Mouse (Mus musculus) testis, adult 2 months (tissue): ENCODE results near the gene Cbs. TPM values are rescaled to one million over a fixed set of nuclear protein-coding genes. Genes with fewer than 3 reads are reported as not detected.

Experiments
- H3K27ac ChIP-seq: fragments of 200-500 bp; 2 replicates; pipeline ENCODE4 v1.5.1; 2012; ENCODE audit warnings: low read depth, low read length; ENCODE audit not compliant: control insufficient read depth, insufficient read depth
- H3K27me3 ChIP-seq: fragments of 200-500 bp; 2 replicates; pipeline ENCODE4 v1.6.1; 2012; ENCODE audit warnings: mild to moderate bottlenecking, low read length, moderate library complexity; ENCODE audit not compliant: control insufficient read depth, insufficient read depth
- H3K36me3 ChIP-seq: fragments of 200-500 bp; 2 replicates; pipeline ENCODE4 v1.6.1; 2012; ENCODE audit warnings: mild to moderate bottlenecking, low read length; ENCODE audit not compliant: control insufficient read depth, insufficient read depth
- H3K4me1 ChIP-seq: fragments of 200-500 bp; 2 replicates; pipeline ENCODE4 v1.6.1; 2012; ENCODE audit warnings: low read length; ENCODE audit not compliant: control insufficient read depth, insufficient read depth
- H3K4me3 ChIP-seq: fragments of 200-500 bp; 2 replicates; pipeline ENCODE4 v1.5.1; 2012; ENCODE audit warnings: low read depth, mild to moderate bottlenecking, low read length, moderate library complexity, mixed read lengths; ENCODE audit not compliant: control insufficient read depth
- CTCF ChIP-seq: fragments of 200-500 bp; IDR thresholded peaks from 2 replicates; pipeline ENCODE4 v1.5.1; 2012; ENCODE audit warnings: low read depth, mild to moderate bottlenecking, inconsistent platforms, low read length, moderate library complexity; ENCODE audit not compliant: control insufficient read depth, insufficient read depth, insufficient replicate concordance
- POLR2A ChIP-seq: fragments of 200-500 bp; IDR thresholded peaks from 2 replicates; pipeline ENCODE4 v1.6.1; 2012; ENCODE audit warnings: low read depth, mild to moderate bottlenecking, inconsistent platforms, low read length, moderate library complexity; ENCODE audit not compliant: control insufficient read depth
- polyA plus RNA-seq: library from polyadenylated mRNA; depleted of rRNA; stranded (reverse); fragments of >200 nt; gene quantifications from 2 replicates; pipeline ENCODE4 v1.2.3, GENCODE M21; 2012; rRNA removed

The Cbs gene
- polyA plus RNA-seq, 1 experiment = 0.58 TPM

DNA sequence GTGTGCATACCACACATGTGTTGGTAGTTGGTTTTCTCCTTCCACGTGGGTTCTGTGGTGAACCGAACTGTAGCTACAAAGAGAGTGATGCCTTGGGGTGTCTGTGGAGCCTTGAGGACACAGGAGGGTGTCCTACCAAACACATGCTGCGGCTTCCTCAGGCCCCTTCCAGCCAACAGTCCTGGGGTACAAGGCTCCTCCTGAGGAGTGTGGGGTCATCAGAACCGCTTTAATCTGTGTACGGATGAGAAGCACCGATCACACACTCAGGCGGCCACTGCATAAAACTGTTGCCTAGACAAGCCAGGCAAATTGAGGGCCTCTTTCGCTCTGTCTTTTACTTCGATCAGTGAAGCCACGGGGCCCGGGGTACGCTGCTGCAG, 73.4 kb downstream of the Cbs start:
- Histone ChIP-seq H3K27me3 (no peaks in the 10 kb centered on the region), H3K4me1 (peaks cover 15% of the 10 kb centered on the region), H3K4me3 (peak overlapping the region; percentile 91), H3K27ac (peak overlapping the region; percentile 92), H3K36me3 (no peaks in the 10 kb centered on the region)
- TF ChIP-seq CTCF = 0 out of 2 replicates have a peak, but pooled peaks have one; percentile 1
- TF ChIP-seq POLR2A = no peak

DNA sequence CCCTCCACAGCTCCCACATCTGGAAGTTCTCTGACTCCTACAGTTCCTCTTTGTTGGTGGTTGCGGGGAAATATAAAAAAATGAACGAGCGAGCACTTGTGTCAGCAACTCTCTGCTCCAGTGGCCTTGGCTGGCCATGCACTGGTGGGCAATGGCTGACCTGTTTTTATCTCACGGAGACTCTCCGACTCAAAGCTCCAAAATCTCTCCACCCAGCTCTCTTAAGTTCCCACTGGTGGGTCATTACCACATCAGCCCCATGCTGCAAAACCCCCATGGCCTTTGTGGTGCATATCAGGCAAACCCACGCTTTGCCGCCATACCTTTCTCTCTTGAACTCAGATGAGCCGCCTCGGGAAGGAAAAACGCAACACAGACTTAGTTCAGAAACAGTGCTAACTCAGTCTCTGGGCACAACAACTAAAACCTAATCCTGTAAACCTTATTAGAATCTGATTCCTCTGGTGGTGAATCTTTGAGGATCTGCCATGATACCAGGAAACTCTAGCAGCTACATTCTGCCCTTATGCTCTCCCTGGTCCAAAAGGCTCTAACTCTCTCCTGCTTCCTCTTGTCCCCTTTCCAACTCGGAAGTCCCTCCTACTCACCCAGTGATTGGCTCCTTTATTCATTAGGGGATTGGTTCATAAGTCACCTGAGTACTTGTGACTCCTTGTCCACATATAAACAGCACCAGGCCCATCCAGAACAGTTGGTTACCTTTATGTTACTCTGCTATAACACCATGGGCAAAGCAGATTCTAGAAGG, 77.8 kb downstream of the Cbs start:
- TF ChIP-seq CTCF = no peak
- TF ChIP-seq POLR2A = no peak
- Histone ChIP-seq H3K4me1 (peaks cover 6% of the 10 kb centered on the region), H3K4me3 (no peak overlapping the region), H3K27me3 (no peaks in the 10 kb centered on the region), H3K27ac (no peak overlapping the region), H3K36me3 (no peaks in the 10 kb centered on the region)

Other genes starting within 250 kb of the Cbs start
- 14.7 and 15.3 TPM in 2 replicates for gene Wdr4, start 117.3 kb downstream of the Cbs start, polyA plus RNA-seq
- 59.9 and 64.9 TPM in 2 replicates for gene Ndufv3, start 117.1 kb downstream of the Cbs start, polyA plus RNA-seq
- 53.9 and 55.7 TPM in 2 replicates for gene Pknox1, start 72.5 kb downstream of the Cbs start, polyA plus RNA-seq
- gene U2af1, start 21.7 kb upstream of the Cbs start, polyA plus RNA-seq = 33.2 and 39.6 TPM in 2 replicates
- gene Cryaa, start 40.6 kb upstream of the Cbs start, polyA plus RNA-seq = not detected in 2 replicates
- gene Sik1, start 218.6 kb upstream of the Cbs start, polyA plus RNA-seq = 19.2 and 26.4 TPM in 2 replicates